Mouse (Mus musculus) testis, adult 2 months (tissue): ENCODE data around the gene Casd1. TPM values are rescaled to one million over a fixed set of nuclear protein-coding genes. Genes with fewer than 3 reads are reported as not detected.
A peak's percentile ranks its signal among the peaks of the same experiment; 100 is the strongest.

Experiments
- H3K27ac ChIP-seq: fragments of 200-500 bp; 2 replicates; pipeline ENCODE4 v1.5.1; 2012; ENCODE audit warnings: low read depth, low read length; ENCODE audit not compliant: control insufficient read depth, insufficient read depth
- H3K27me3 ChIP-seq: fragments of 200-500 bp; 2 replicates; pipeline ENCODE4 v1.6.1; 2012; ENCODE audit warnings: mild to moderate bottlenecking, low read length, moderate library complexity; ENCODE audit not compliant: control insufficient read depth, insufficient read depth
- H3K36me3 ChIP-seq: fragments of 200-500 bp; 2 replicates; pipeline ENCODE4 v1.6.1; 2012; ENCODE audit warnings: mild to moderate bottlenecking, low read length; ENCODE audit not compliant: control insufficient read depth, insufficient read depth
- H3K4me1 ChIP-seq: fragments of 200-500 bp; 2 replicates; pipeline ENCODE4 v1.6.1; 2012; ENCODE audit warnings: low read length; ENCODE audit not compliant: control insufficient read depth, insufficient read depth
- H3K4me3 ChIP-seq: fragments of 200-500 bp; 2 replicates; pipeline ENCODE4 v1.5.1; 2012; ENCODE audit warnings: low read depth, mild to moderate bottlenecking, low read length, moderate library complexity, mixed read lengths; ENCODE audit not compliant: control insufficient read depth
- CTCF ChIP-seq: fragments of 200-500 bp; IDR thresholded peaks from 2 replicates; pipeline ENCODE4 v1.5.1; 2012; ENCODE audit warnings: low read depth, mild to moderate bottlenecking, inconsistent platforms, low read length, moderate library complexity; ENCODE audit not compliant: control insufficient read depth, insufficient read depth, insufficient replicate concordance
- POLR2A ChIP-seq: fragments of 200-500 bp; IDR thresholded peaks from 2 replicates; pipeline ENCODE4 v1.6.1; 2012; ENCODE audit warnings: low read depth, mild to moderate bottlenecking, inconsistent platforms, low read length, moderate library complexity; ENCODE audit not compliant: control insufficient read depth
- polyA plus RNA-seq: library from polyadenylated mRNA; depleted of rRNA; stranded (reverse); fragments of >200 nt; gene quantifications from 2 replicates; pipeline ENCODE4 v1.2.3, GENCODE M21; 2012; rRNA removed

The Casd1 gene
- polyA plus RNA-seq, result 3.8 and 3.9 TPM in 2 replicates

GRCm38 (mm10) chr6:4600658-4601296, at the start of gene Casd1:
Gene Casd1, plus strand, starts transcription at chr6:4600839.
- TF ChIP-seq POLR2A, result no peak
- TF ChIP-seq CTCF, result no peak
- H3K4me1 ChIP-seq, result peaks cover 7% of the 10 kb centered on the region

GRCm38 (mm10) chr6:4555366-4555765, 45.3 kb upstream of the Casd1 start:
- Histone ChIP-seq H3K27ac (no peak overlapping the region), H3K27me3 (no peaks in the 10 kb centered on the region), H3K4me1 (peaks cover 3% of the 10 kb centered on the region; the same call in 1 of the 2 replicates), H3K36me3 (no peaks in the 10 kb centered on the region), H3K4me3 (no peak overlapping the region)
- TF ChIP-seq CTCF (no peak), POLR2A (no peak)

More at GRCm38 (mm10) chr6:4600658-4601296, at the start of gene Casd1:
- H3K4me3 ChIP-seq, result peak within 1 kb of the TSS; percentile 96
- peak within 1 kb of the TSS; percentile 97 for H3K27ac ChIP-seq
- no peaks in the 10 kb centered on the region for H3K27me3 ChIP-seq
- no peaks in the 10 kb centered on the region for H3K36me3 ChIP-seq

DNA sequence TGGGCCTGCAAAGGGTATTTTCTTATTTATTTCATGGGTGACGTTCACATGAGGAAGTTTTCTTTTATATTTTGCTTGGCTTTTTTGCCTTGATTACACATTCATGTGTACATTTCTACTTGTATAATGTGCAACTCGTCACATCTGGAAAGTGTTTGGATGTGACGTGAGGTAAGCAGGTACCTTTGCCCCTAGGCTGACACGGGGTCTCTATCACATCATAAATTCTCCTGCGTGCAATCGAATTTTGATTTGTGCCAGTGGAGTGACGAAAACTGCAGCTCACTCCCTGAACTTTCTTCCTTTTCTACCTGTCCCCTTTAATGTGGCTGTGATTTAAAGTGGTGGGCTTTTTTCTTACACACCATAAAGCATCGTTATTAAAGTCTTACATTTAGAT, 43.6 kb upstream of the Casd1 start:
- Histone ChIP-seq H3K36me3 (no peaks in the 10 kb centered on the region), H3K4me3 (no peak overlapping the region), H3K27ac (no peak overlapping the region), H3K4me1 (peaks cover 5% of the 10 kb centered on the region; the same call in 1 of the 2 replicates), H3K27me3 (no peaks in the 10 kb centered on the region)
- TF ChIP-seq POLR2A (no peak), CTCF (no peak)

DNA sequence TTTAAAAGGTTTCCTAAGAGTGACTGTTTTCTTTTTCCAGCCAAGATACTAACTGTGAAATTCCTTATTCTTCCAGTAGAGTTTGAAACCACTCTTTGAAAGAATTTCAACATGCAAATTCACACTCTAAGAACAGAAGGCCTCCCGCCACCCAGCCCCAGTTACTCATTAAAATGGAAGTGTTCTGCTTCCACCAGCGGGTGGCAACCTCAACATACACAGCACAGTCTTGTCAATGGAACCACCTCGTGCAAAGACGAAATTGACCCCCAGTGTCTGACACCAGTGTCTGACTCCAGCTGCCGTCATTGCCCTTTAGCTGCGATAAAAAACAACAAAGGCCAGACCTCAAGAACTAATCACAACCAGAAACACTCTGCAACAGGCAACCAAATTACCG, 43.0 kb upstream of the Casd1 start:
- Histone ChIP-seq H3K27ac (no peak overlapping the region), H3K4me3 (no peak overlapping the region), H3K4me1 (peaks cover 5% of the 10 kb centered on the region; the same call in 1 of the 2 replicates), H3K27me3 (no peaks in the 10 kb centered on the region), H3K36me3 (no peaks in the 10 kb centered on the region)
- TF ChIP-seq POLR2A (no peak), CTCF (peak; percentile 24; the same call in 1 of the 2 replicates)

- H3K4me1 ChIP-seq, result peaks cover 5% of the 10 kb centered on the region; the same call in 1 of the 2 replicates
- no peak overlapping the region for H3K27ac ChIP-seq
- H3K36me3 ChIP-seq, result no peaks in the 10 kb centered on the region
- no peak overlapping the region for H3K4me3 ChIP-seq
- no peak for TF ChIP-seq CTCF
- no peak for TF ChIP-seq POLR2A
- no peaks in the 10 kb centered on the region for H3K27me3 ChIP-seq
These were observed 39.5 kb upstream of the Casd1 start for GRCm38 (mm10) chr6:4561156-4561555.

GRCm38 (mm10) chr6:4561621-4562020, 39.0 kb upstream of the Casd1 start:
- H3K4me3 ChIP-seq, result no peak overlapping the region
- H3K27me3 ChIP-seq, result no peaks in the 10 kb centered on the region
- H3K4me1 ChIP-seq, result peaks cover 5% of the 10 kb centered on the region; the same call in 1 of the 2 replicates
- no peak overlapping the region for H3K27ac ChIP-seq
- H3K36me3 ChIP-seq, result no peaks in the 10 kb centered on the region
- TF ChIP-seq POLR2A, result no peak
- TF ChIP-seq CTCF, result no peak

DNA sequence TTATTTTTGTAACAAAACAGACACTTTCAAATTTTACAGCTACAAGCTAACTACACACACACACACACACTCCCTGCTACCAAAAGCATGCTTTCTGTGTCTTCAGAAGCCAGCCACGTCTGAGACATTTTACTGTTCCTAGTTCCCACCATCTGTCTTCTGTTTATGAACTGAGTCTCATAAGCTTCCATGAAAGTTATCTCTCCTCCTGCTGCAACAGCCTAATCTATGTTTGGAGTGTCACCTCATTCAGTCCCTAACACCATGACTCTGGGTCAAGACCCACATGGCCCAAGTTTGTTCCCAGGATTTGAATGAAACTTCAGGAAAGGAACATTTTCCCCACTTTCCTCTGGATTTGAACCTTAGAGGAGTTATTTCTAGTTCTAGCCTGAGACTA, 38.2 kb upstream of the Casd1 start:
- no peak overlapping the region for H3K27ac ChIP-seq
- no peak overlapping the region for H3K4me3 ChIP-seq
- peaks cover 5% of the 10 kb centered on the region; the same call in 1 of the 2 replicates for H3K4me1 ChIP-seq
- no peak for TF ChIP-seq CTCF
- no peak for TF ChIP-seq POLR2A
- no peaks in the 10 kb centered on the region for H3K36me3 ChIP-seq
- no peaks in the 10 kb centered on the region for H3K27me3 ChIP-seq

DNA sequence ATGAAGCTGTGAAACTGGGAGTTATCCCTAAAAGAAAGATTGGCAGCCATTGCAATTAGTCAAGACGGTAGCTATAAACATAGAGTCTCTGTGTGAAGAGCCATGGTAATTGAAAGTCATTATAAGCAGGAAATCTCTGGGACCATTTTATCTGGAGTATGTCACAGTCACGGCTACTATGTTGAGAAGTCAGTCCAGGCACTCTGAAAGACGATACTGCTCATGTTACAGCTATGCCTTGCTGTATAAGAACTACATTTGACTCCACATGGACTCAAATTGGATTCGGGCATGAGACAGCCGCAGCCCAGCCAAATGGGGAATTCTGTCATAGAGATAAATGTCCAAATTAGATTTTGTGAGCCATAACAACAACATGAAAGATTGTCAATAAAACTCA, 37.2 kb upstream of the Casd1 start:
- Histone ChIP-seq H3K27me3 (no peaks in the 10 kb centered on the region), H3K27ac (no peak overlapping the region)
- TF ChIP-seq CTCF (no peak), POLR2A (no peak)

More for the DNA sequence above, 37.2 kb upstream of the Casd1 start:
- Histone ChIP-seq H3K36me3 (no peaks in the 10 kb centered on the region), H3K4me3 (no peak overlapping the region), H3K4me1 (peaks cover 5% of the 10 kb centered on the region; the same call in 1 of the 2 replicates)
